Mouse (Mus musculus): ENCODE data around the gene Rnase10. TPM values are rescaled to one million over a fixed set of nuclear protein-coding genes. Genes with fewer than 3 reads are reported as not detected.
"Not testable (repeated sequence)": the region's sequence is repeated elsewhere in the genome, so short reads cannot be mapped to it uniquely, and the experiment has no call there.

Gene Rnase10
- 0.09 and 0.22 TPM in 2 replicates for polyA plus RNA-seq (2015; fragmentation: Nextera tagmentation; extraction: Ambion mirVana)

DNA sequence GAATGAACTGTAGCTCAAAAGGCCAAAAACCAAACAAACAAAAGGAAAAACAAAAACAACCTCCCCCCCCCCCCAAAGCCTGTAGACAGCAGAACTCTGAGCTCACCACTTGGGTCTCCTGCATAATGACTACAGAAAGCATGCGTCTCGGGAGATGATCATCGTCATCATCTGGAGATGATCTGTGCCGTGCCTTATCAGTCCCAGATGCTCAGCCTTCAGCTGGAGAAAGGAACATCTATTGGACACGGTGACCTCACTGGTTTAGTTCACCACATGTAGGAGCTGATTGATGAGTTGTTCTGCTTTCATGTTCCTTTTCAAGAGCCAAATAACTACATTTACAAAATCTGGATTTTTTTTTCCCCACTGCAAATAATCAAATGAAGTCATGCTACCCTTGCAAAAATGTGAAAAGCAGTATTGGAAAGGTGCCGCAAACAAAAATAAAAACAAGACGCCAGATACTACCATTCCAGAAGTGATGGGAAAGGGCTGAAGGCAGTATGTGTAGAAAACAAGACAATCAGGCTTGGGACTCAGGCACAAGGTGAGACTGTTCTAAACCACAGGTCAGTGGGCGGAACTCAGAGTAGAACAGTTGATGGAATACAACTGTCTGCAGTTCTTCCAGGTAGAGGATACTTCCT is at the start of gene Rnase10:
TSS of gene Rnase10 (plus strand) at position 600 of the 650 bp plus-strand sequence.
- 55% methylated on average over 8 of the region's 8 CpGs for WGBS
- H3K4me2 ChIP-seq: no peak within 1 kb of the TSS

DNA sequence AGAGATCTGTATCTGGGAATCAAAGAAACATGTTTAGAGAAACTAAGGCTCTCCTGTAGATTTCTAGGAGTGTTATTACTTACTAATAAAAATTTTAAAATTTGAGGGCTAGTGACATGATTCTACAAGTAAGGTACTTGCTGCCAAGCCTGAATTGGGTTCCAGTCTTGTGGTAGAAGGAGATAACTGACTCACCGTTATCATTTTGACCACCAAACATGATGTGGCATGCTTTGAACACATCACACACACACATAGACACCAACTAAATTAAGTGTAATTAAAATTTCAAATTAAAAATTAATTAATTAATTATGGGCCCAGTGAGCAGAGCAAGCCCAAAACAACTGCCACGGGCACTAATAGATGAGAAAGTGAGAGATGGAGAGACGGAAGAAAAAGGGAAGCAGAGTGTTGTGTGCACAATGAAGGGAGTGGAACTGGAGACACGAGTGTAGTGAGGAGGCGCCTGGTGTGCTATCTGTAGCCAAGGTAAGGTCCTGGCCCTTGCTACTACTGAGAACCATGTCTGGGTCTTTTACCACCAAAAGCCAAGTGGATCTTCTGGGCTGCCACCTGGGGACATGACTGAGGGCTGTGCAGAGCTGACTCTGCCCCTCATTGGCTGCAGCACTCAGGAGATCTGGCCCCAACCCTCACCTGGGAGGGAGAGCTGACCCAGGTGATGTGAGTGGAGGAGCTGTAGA is 49.1 kb upstream of the Rnase10 start:
- H3K9ac ChIP-seq; H3K36me3 ChIP-seq; H3K9me3 ChIP-seq; H3K4me1 ChIP-seq; ATAC-seq (ENCODE audit: insufficient number of reproducible peaks, low FRiP score, low TSS enrichment, low read depth); H3K4me2 ChIP-seq; H3K27ac ChIP-seq; H3K4me3 ChIP-seq; H3K27me3 ChIP-seq: not testable (repeated sequence)
- 90% methylated on average over 5 of the region's 5 CpGs for WGBS

More for the DNA sequence above, at the start of gene Rnase10:
- peak within 1 kb of the TSS; percentile 88 for H3K27ac ChIP-seq
- peaks cover 7% of the 10 kb centered on the region for H3K4me1 ChIP-seq
- no peaks in the 10 kb centered on the region for H3K27me3 ChIP-seq
- H3K36me3 ChIP-seq: no peaks in the 10 kb centered on the region
- H3K9me3 ChIP-seq: no peaks in the 10 kb centered on the region
- no peak for ATAC-seq (ENCODE audit: insufficient number of reproducible peaks, low FRiP score, low TSS enrichment, low read depth)
- H3K4me3 ChIP-seq: no peak within 1 kb of the TSS
- no peak within 1 kb of the TSS for H3K9ac ChIP-seq

DNA sequence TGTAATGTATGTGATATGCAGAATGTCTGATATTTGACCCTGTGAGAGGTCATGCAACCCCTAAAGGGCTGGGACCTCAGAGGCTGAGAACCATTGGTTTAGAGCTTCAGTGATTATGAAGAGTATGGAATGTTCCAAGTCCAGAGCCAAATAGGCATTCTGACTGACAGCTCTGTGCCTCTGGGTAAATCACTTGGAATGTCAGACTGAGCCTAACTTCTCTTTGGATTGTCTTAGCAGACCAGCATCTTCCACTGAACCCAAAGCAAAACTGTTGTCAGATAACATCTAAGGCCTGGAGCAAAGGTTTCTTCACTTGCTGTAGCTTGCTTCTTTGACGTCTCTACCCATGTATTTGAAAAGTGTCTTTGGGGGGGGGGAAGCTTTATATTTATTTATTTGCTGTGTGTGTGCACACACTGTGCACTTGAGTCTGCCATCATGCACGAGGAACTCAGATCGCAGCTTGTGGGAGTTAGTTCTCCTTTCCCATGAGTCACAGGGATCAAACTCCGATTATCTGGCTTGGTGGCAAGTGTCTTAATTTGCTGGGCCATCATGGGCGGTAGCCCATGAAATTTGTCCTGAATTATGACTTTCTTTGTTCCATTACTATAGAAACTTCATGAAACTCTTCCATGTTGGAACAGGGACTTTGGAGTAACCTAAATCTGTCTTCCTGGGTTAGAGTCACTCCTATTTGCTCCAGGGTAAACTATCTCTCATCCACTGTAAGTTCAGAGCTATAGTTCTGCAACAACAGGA is 39.2 kb upstream of the Rnase10 start:
- WGBS: 78% methylated on average over 5 of the region's 5 CpGs
- H3K27ac ChIP-seq: no peak overlapping the region
- H3K36me3 ChIP-seq: no peaks in the 10 kb centered on the region
- ATAC-seq (ENCODE audit: insufficient number of reproducible peaks, low FRiP score, low TSS enrichment, low read depth): no peak
- no peak overlapping the region for H3K4me2 ChIP-seq
- no peaks in the 10 kb centered on the region for H3K4me1 ChIP-seq
- H3K27me3 ChIP-seq: no peaks in the 10 kb centered on the region
- H3K9me3 ChIP-seq: no peaks in the 10 kb centered on the region
- no peak overlapping the region for H3K9ac ChIP-seq
- no peak overlapping the region for H3K4me3 ChIP-seq

DNA sequence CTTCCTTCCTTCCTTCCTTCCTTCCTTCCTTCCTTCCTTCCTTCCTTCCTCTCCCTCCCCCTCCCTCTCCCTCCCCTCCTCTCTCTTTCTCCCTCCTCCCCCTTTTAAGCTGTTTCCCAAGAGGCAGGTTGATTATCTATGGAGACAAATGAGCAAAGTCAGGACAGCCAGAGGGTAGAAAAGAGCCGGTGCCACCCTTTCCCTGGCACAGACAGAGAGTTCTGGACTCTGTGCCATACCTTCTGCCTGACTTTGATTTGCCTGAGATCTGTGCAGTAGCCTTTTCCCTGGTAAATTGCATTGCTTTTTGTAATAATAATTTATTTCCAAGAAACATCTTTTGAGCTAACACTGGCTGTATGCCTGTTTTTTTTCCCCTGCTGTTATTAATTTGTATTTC is 38.5 kb upstream of the Rnase10 start:
- Histone ChIP-seq H3K4me1 (no peaks in the 10 kb centered on the region), H3K4me2 (no peak overlapping the region), H3K36me3 (no peaks in the 10 kb centered on the region), H3K27me3 (no peaks in the 10 kb centered on the region), H3K27ac (no peak overlapping the region), H3K4me3 (no peak overlapping the region), H3K9ac (no peak overlapping the region), H3K9me3 (no peaks in the 10 kb centered on the region)
- ATAC-seq (ENCODE audit: insufficient number of reproducible peaks, low FRiP score, low TSS enrichment, low read depth): no peak
- WGBS: 27% methylated on average over 1 of the region's 1 CpGs

DNA sequence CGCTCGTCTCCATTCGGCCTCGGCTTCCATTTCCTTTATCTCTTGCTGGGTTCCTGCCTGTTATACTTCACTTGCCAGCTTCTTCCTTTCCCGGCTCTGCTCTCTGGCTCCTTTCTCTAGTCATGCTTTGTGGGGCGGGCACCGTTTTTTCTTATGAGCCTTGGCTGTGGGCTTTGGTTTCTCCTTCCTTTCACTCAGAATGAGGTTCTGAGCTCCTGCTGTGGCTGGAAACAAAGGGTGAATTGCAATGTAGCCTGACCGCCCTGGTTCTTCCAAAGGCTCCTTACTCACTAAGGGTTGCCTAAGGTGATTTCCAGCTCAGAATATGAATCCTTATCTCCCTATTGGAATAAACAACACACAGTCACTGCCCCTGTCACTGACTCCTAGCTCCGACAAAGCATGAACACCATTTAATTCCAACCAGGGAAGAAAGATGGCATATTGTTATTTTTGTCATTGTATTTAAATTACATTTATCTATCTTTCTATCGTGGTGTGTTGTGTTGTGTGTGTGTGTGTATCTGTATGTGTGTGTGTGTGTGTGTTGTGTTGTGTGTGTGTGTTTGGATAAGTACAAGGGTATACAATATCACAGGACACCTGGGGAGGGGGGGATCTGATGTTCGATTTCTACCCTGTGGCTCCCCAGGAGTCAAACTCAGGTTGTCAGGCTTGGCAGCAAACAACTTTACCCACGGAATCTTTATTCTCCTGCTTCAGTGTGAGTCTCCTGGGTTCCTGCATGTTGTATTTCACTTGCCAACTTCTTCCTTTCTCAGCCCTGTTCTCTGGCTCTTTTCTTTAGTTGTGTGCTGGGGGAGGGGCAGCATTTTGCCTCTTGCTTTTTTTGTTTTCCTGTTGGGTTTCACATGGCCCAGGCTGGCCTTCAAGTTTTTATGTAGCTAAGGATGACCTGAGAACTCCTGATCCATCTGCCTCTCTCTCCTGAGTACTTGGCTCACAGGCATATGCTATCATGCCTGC is 37.7 kb upstream of the Rnase10 start:
- Histone ChIP-seq H3K4me2 (no peak overlapping the region), H3K9ac (no peak overlapping the region), H3K36me3 (no peaks in the 10 kb centered on the region), H3K27ac (no peak overlapping the region), H3K9me3 (no peaks in the 10 kb centered on the region), H3K4me1 (no peaks in the 10 kb centered on the region), H3K27me3 (no peaks in the 10 kb centered on the region), H3K4me3 (no peak overlapping the region)
- WGBS: 43% methylated on average over 12 of the region's 12 CpGs
- ATAC-seq (ENCODE audit: insufficient number of reproducible peaks, low FRiP score, low TSS enrichment, low read depth): no peak

DNA sequence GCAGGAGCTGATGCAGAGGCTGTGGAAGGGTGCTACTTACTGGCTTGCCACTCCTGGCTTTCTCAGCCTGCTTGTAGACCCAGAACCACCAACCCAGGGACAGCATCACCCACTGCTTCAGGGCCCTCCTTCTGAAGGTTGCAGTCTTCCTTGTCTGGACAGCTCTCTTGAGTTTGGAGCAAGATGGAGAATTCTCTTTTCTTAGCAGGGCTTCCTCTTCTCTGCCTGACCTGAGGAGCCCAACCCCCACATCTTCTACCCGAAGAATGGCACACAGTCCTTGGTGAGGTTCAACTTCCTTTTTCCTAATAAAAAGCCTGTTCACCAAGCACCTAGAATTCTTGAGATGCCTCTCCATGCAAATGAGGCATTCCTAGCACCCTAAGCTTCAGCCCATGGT is 36.7 kb upstream of the Rnase10 start:
- no peak overlapping the region for H3K9ac ChIP-seq
- H3K4me1 ChIP-seq: no peaks in the 10 kb centered on the region
- H3K27ac ChIP-seq: no peak overlapping the region
- no peaks in the 10 kb centered on the region for H3K27me3 ChIP-seq
- ATAC-seq (ENCODE audit: insufficient number of reproducible peaks, low FRiP score, low TSS enrichment, low read depth): no peak
- H3K4me2 ChIP-seq: no peak overlapping the region
- H3K36me3 ChIP-seq: no peaks in the 10 kb centered on the region
- 50% methylated on average over 1 of the region's 1 CpGs for WGBS
- no peaks in the 10 kb centered on the region for H3K9me3 ChIP-seq
- no peak overlapping the region for H3K4me3 ChIP-seq

DNA sequence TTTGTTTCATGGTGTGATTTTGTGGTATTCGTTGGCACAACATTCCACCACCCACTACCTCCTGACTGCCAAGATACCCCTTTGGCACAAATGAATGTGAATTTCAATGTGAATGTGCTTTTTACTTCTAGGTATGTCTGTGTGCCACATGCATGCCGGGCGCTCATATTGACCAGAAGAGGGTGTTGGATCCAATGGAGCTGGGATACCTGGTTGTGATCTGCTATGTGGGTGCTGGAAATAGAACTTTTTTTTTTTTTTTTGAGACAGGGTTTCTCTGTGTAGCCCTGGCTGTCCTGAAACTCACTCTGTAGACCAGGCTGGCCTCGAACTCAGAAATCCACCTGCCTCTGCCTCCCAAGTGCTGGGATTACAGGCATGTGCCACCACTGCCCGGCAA is 34.5 kb upstream of the Rnase10 start:
- not testable (repeated sequence) for H3K9ac ChIP-seq; H3K36me3 ChIP-seq; H3K27me3 ChIP-seq; H3K9me3 ChIP-seq; H3K4me1 ChIP-seq; H3K4me2 ChIP-seq; ATAC-seq (ENCODE audit: insufficient number of reproducible peaks, low FRiP score, low TSS enrichment, low read depth); H3K4me3 ChIP-seq; H3K27ac ChIP-seq
- 87% methylated on average over 5 of the region's 5 CpGs for WGBS

DNA sequence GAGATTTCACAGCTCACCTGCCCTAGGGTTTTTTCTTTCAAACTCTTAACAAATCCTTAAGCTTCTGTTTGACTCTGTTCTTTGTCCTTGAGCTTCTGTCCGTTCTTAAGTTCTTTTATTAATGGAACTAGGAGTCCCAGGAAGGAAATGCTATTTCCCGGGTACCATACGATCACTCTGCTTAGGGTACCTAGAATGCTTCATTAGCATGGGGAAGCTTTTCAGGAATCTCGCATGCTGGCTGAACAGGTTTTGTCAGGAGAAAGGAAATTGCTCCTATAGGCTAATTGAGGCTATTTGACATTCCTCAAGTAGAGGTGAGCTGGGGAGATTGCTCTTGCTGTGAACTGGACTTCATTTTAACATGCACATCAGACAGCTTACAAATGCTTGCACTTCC is 33.9 kb upstream of the Rnase10 start:
- H3K4me3 ChIP-seq: no peak overlapping the region
- WGBS: 40% methylated on average over 4 of the region's 4 CpGs
- H3K36me3 ChIP-seq: no peaks in the 10 kb centered on the region
- H3K9me3 ChIP-seq: no peaks in the 10 kb centered on the region
- H3K4me1 ChIP-seq: no peaks in the 10 kb centered on the region
- H3K9ac ChIP-seq: no peak overlapping the region
- no peaks in the 10 kb centered on the region for H3K27me3 ChIP-seq
- no peak overlapping the region for H3K27ac ChIP-seq
- H3K4me2 ChIP-seq: no peak overlapping the region
- ATAC-seq (ENCODE audit: insufficient number of reproducible peaks, low FRiP score, low TSS enrichment, low read depth): no peak

DNA sequence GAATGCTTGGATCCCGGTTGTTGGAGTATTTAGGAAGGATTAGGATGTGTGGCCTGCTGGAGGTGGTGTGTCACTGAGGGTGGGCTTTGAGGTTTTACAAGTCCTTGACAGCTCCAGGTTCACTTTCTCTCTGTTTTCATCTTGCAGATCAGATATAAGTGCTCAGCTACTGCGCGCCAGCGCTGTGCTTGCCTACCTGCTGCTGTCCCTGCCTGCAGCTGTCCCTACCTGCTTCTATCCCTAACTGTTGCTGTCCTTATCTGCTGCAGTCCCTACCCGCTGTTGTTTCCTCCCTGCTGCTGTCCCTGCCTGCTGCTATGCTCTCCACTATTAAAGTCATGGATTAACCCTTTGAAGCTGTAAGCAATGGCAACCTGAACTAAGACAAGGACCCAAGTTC is 32.5 kb upstream of the Rnase10 start:
- H3K36me3 ChIP-seq: no peaks in the 10 kb centered on the region
- H3K4me1 ChIP-seq: no peaks in the 10 kb centered on the region
- ATAC-seq (ENCODE audit: insufficient number of reproducible peaks, low FRiP score, low TSS enrichment, low read depth): no peak
- H3K27me3 ChIP-seq: no peaks in the 10 kb centered on the region
- H3K27ac ChIP-seq: no peak overlapping the region
- H3K4me2 ChIP-seq: no peak overlapping the region
- 59% methylated on average over 5 of the region's 5 CpGs for WGBS
- no peaks in the 10 kb centered on the region for H3K9me3 ChIP-seq
- H3K4me3 ChIP-seq: no peak overlapping the region
- H3K9ac ChIP-seq: no peak overlapping the region

DNA sequence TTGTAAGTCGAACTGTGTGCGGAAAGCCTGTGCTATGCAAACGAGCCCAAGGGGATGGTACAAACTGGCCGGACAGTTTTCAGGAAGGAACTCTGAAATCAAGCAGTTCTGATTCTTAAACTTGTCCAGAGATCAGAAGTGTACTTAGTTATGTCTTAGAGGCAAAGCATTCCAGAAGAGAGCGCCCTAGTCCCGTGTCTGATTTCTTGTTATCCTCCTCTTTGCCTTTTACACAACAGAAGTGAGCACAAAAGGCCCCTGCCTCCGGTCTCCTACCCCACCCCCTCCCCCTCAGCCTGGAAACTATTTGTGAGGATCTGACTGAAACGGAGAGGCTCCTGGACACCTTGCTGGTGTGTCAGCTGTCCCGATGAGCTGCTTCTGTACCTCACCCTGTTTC is 30.9 kb upstream of the Rnase10 start:
- Histone ChIP-seq H3K4me2 (no peak overlapping the region), H3K36me3 (no peaks in the 10 kb centered on the region), H3K9ac (no peak overlapping the region), H3K4me1 (no peaks in the 10 kb centered on the region), H3K27ac (no peak overlapping the region), H3K4me3 (no peak overlapping the region), H3K9me3 (no peaks in the 10 kb centered on the region), H3K27me3 (no peaks in the 10 kb centered on the region)
- no peak for ATAC-seq (ENCODE audit: insufficient number of reproducible peaks, low FRiP score, low TSS enrichment, low read depth)
- WGBS: 23% methylated on average over 9 of the region's 9 CpGs

DNA sequence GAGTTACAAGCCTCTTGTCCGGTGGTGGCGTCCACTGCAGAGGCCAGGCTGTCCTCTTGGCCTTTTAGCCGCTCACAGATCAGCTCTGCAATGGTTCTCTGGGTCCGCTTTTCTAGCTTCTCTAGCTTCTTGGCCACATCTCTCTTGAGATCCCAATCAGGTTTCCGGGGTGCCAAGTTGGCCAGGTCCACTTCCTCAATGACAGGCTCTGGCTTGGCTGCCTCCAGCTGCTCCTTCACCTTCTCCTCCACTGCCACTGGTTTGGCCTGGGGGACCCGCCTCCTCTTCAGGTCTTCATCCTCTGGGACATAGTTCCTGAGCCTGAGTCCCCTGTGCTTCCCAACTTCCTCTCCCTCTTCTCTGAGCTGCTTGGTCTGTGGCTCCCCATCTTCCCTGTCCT is 29.1 kb upstream of the Rnase10 start:
- not testable (repeated sequence) for H3K27me3 ChIP-seq; H3K4me1 ChIP-seq; H3K4me3 ChIP-seq; ATAC-seq (ENCODE audit: insufficient number of reproducible peaks, low FRiP score, low TSS enrichment, low read depth); H3K9me3 ChIP-seq; H3K27ac ChIP-seq; H3K4me2 ChIP-seq; H3K9ac ChIP-seq; H3K36me3 ChIP-seq
- whole genome bisulfite sequencing: 93% methylated on average over 6 of the region's 6 CpGs
